Mouse (Mus musculus) CD4-positive, CD25-positive, alpha-beta regulatory T cell, adult 4 months (primary cell): Measurements from ENCODE around the gene Olfr1507. TPM values are rescaled to one million over a fixed set of nuclear protein-coding genes. Genes with fewer than 3 reads are reported as not detected.

Experiments used
- ATAC-seq: one replicate; pipeline ENCODE4 v1.8.0; 2017
- polyA plus RNA-seq, 2 experiments: library from polyadenylated mRNA; unstranded; fragments of 100-300 nt; shearing (Covaris generic); gene quantifications; one replicate each; pipeline ENCODE4 v1.2.1; 2017

Olfr1507 gene
- polyA plus RNA-seq: not detected

GRCm38 (mm10) chr14:52495516-52495915 is at the start of gene Olfr1507:
Gene Olfr1507 (minus strand): TSS chr14:52495749.
- no peak for ATAC-seq

- no peak for ATAC-seq
Measured at GRCm38 (mm10) chr14:52533336-52533735, 37.8 kb upstream of the Olfr1507 start.

GRCm38 (mm10) chr14:52524952-52525351 is 29.4 kb upstream of the Olfr1507 start:
- ATAC-seq: no peak

GRCm38 (mm10) chr14:52467395-52467794 is 28.2 kb downstream of the Olfr1507 start, which contains the start of gene Olfr1508:
Gene Olfr1508 (minus strand): TSS chr14:52467495.
- no peak for ATAC-seq

- no peak for ATAC-seq
Measured at GRCm38 (mm10) chr14:52465738-52466137, 29.8 kb downstream of the Olfr1507 start.

GRCm38 (mm10) chr14:52461928-52462327 is 33.6 kb downstream of the Olfr1507 start:
- ATAC-seq: no peak

GRCm38 (mm10) chr14:52451138-52451537 is 44.4 kb downstream of the Olfr1507 start:
- peak; percentile 37 for ATAC-seq

GRCm38 (mm10) chr14:52442690-52443089 is 52.9 kb downstream of the Olfr1507 start, which contains the start of gene Olfr1509:
Gene Olfr1509 (plus strand): TSS chr14:52442990.
- no peak for ATAC-seq

Other genes starting within 250 kb of the Olfr1507 start
- gene Chd8, start 238.0 kb downstream of the Olfr1507 start, polyA plus RNA-seq: 10 to 100 TPM; 76.7 to 83.0 TPM
- 10 to 100 TPM; 67.6 to 86.8 TPM for gene Tox4, start 216.6 kb downstream of the Olfr1507 start, polyA plus RNA-seq
- gene Rab2b, start 216.2 kb downstream of the Olfr1507 start, polyA plus RNA-seq: 10 to 100 TPM; 17.0 to 25.5 TPM
- 10 to 100 TPM; 48.2 to 65.2 TPM for gene Mettl3, start 190.6 kb downstream of the Olfr1507 start, polyA plus RNA-seq
- gene Sall2, start 167.0 kb downstream of the Olfr1507 start, polyA plus RNA-seq: 1 to 10 TPM; 2.2 to 5.6 TPM
- not detected for gene Olfr1513, start 139.3 kb downstream of the Olfr1507 start, polyA plus RNA-seq
- gene Olfr1512, start 116.6 kb downstream of the Olfr1507 start, polyA plus RNA-seq: not detected
- gene Olfr1511, start 98.4 kb downstream of the Olfr1507 start, polyA plus RNA-seq: not detected
- not detected for gene Olfr1510, start 81.4 kb downstream of the Olfr1507 start, polyA plus RNA-seq
- gene Olfr1509, start 52.8 kb downstream of the Olfr1507 start, polyA plus RNA-seq: not detected
- gene Olfr1508, start 28.3 kb downstream of the Olfr1507 start, polyA plus RNA-seq: not detected